Mouse (Mus musculus): ENCODE data around the gene Eln. TPM values are rescaled to one million over a fixed set of nuclear protein-coding genes. Genes with fewer than 3 reads are reported as not detected.

Eln gene
- polyA plus RNA-seq, 1 experiment from 2014 or later: 188 TPM

Other genes starting within 250 kb of the Eln start
- 4.1 and 4.7 TPM in 2 replicates for gene Clip2, start 194.9 kb downstream of the Eln start, polyA plus RNA-seq (2014; fragmentation: Nextera tagmentation; extraction: Ambion mirVana)
- gene Syna, start 187.2 kb downstream of the Eln start, polyA plus RNA-seq (2014; fragmentation: Nextera tagmentation; extraction: Ambion mirVana): 0.09 and 0.24 TPM in 2 replicates
- 224 and 240 TPM in 2 replicates for gene Rfc2, start 166.0 kb downstream of the Eln start, polyA plus RNA-seq (2014; fragmentation: Nextera tagmentation; extraction: Ambion mirVana)
- 2.8 and 4.5 TPM in 2 replicates for gene Lat2, start 132.3 kb downstream of the Eln start, polyA plus RNA-seq (2014; fragmentation: Nextera tagmentation; extraction: Ambion mirVana)
- 365 and 410 TPM in 2 replicates for gene Eif4h, start 107.8 kb downstream of the Eln start, polyA plus RNA-seq (2014; fragmentation: Nextera tagmentation; extraction: Ambion mirVana)
- gene Limk1, start 58.7 kb downstream of the Eln start, polyA plus RNA-seq (2014; fragmentation: Nextera tagmentation; extraction: Ambion mirVana): 6.2 and 8.5 TPM in 2 replicates
- not detected in 2 replicates for gene Tmem270, start 159.4 kb upstream of the Eln start, polyA plus RNA-seq (2014; fragmentation: Nextera tagmentation; extraction: Ambion mirVana)
- gene Cldn13, start 168.2 kb upstream of the Eln start, polyA plus RNA-seq (2014; fragmentation: Nextera tagmentation; extraction: Ambion mirVana): 0.15 and 0.20 TPM in 2 replicates
- 10.6 and 18.2 TPM in 2 replicates for gene Mettl27, start 185.0 kb upstream of the Eln start, polyA plus RNA-seq (2014; fragmentation: Nextera tagmentation; extraction: Ambion mirVana)
- 27.0 and 30.6 TPM in 2 replicates for gene Cldn4, start 199.6 kb upstream of the Eln start, polyA plus RNA-seq (2014; fragmentation: Nextera tagmentation; extraction: Ambion mirVana)
- gene Cldn3, start 238.9 kb upstream of the Eln start, polyA plus RNA-seq (2014; fragmentation: Nextera tagmentation; extraction: Ambion mirVana): 23.2 and 27.8 TPM in 2 replicates